Mouse (Mus musculus): Measurements from ENCODE around the gene Mast4. TPM values are rescaled to one million over a fixed set of nuclear protein-coding genes. Genes with fewer than 3 reads are reported as not detected.

Gene Mast4
- polyA plus RNA-seq, 1 experiment from 2014 or later: 41.8 TPM

DNA sequence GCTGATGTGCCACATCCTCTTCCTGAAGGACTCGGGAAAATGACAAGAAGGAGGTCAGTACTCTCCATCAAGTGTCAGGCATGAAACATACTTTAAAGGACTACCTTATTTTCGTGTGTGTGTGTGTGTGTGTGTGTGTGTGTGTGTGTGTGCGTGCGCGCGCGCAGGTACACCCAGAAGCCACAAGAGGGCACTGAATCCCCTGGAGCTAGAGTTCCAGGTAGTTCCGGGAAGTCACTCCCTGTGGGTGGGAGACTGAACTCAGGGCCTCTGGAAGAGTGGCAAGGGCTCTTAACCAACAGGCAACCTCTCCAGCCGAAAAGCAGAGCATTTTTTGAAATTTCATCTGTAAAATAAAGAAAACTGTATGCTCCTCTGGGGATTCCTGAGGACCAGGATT is 152.5 kb downstream of the Mast4 start:
- no peaks in the 10 kb centered on the region for H3K27me3 ChIP-seq (ENCODE audit: control insufficient read depth, insufficient read depth, low read length)
- no peaks in the 10 kb centered on the region for H3K36me3 ChIP-seq (ENCODE audit: control insufficient read depth, insufficient read depth, low read length)
- H3K4me2 ChIP-seq (ENCODE audit: low read length): no peak overlapping the region
- H3K27ac ChIP-seq (replicated peaks; ENCODE audit: low read depth, low read length): no peak overlapping the region
- no peaks in the 10 kb centered on the region for H3K4me1 ChIP-seq (ENCODE audit: control insufficient read depth, insufficient read depth, low read length)
- ATAC-seq (ENCODE audit: low FRiP score, low TSS enrichment) (no peak), DNase-seq (no peak)
- no peak overlapping the region for H3K9ac ChIP-seq (replicated peaks; ENCODE audit: low read length)
- H3K9me3 ChIP-seq (ENCODE audit: control insufficient read depth, low read length): no peaks in the 10 kb centered on the region
- WGBS: 96% methylated on average over 9 of the region's 9 CpGs
- no peak overlapping the region for H3K4me3 ChIP-seq (replicated peaks; ENCODE audit: low read depth, low read length)

- Histone ChIP-seq H3K27me3 (ENCODE audit: control insufficient read depth, insufficient read depth, low read length) (no peaks in the 10 kb centered on the region), H3K9ac (replicated peaks; ENCODE audit: low read length) (no peak overlapping the region), H3K4me2 (ENCODE audit: low read length) (no peak overlapping the region), H3K9me3 (ENCODE audit: control insufficient read depth, low read length) (no peaks in the 10 kb centered on the region), H3K4me1 (ENCODE audit: control insufficient read depth, insufficient read depth, low read length) (peaks cover 8% of the 10 kb centered on the region; the same call in 1 of the 2 replicates), H3K4me3 (replicated peaks; ENCODE audit: low read depth, low read length) (no peak overlapping the region), H3K36me3 (ENCODE audit: control insufficient read depth, insufficient read depth, low read length) (no peaks in the 10 kb centered on the region), H3K27ac (replicated peaks; ENCODE audit: low read depth, low read length) (no peak overlapping the region)
- WGBS: 44% methylated on average over 7 of the region's 7 CpGs
- ATAC-seq (ENCODE audit: low FRiP score, low TSS enrichment) (no peak), DNase-seq (no peak)
These were observed 157.4 kb downstream of the Mast4 start for GRCm38 (mm10) chr13:103176871-103177270.

DNA sequence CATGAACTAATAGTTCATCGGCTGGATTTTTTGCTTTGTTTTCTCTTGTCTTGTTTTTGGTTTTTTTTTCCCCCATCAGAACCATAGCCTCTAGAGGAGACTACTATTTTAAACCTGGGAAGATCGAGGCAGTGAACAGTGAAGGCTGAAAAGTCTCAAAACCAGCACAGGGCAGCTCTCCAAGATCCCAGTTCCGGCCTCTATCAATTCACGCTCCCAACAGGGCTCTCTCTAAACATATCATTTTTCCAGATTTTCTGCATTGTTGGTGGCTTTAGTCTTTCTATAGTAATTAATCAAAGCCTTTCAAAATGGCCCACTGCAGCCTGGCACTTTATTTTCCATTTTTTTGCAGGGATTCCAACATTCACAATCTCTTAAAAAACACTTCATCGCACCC is 159.9 kb downstream of the Mast4 start:
- ATAC-seq (ENCODE audit: low FRiP score, low TSS enrichment): no peak
- H3K27ac ChIP-seq (replicated peaks; ENCODE audit: low read depth, low read length): no peak overlapping the region
- no peak overlapping the region for H3K9ac ChIP-seq (replicated peaks; ENCODE audit: low read length)
- WGBS: 82% methylated on average over 5 of the region's 5 CpGs
- no peaks in the 10 kb centered on the region for H3K27me3 ChIP-seq (ENCODE audit: control insufficient read depth, insufficient read depth, low read length)
- no peaks in the 10 kb centered on the region for H3K36me3 ChIP-seq (ENCODE audit: control insufficient read depth, insufficient read depth, low read length)
- no peak overlapping the region for H3K4me2 ChIP-seq (ENCODE audit: low read length)
- H3K9me3 ChIP-seq (ENCODE audit: control insufficient read depth, low read length): no peaks in the 10 kb centered on the region
- no peak overlapping the region for H3K4me3 ChIP-seq (replicated peaks; ENCODE audit: low read depth, low read length)
- no peak for DNase-seq
- peaks cover 8% of the 10 kb centered on the region; the same call in 1 of the 2 replicates for H3K4me1 ChIP-seq (ENCODE audit: control insufficient read depth, insufficient read depth, low read length)

DNA sequence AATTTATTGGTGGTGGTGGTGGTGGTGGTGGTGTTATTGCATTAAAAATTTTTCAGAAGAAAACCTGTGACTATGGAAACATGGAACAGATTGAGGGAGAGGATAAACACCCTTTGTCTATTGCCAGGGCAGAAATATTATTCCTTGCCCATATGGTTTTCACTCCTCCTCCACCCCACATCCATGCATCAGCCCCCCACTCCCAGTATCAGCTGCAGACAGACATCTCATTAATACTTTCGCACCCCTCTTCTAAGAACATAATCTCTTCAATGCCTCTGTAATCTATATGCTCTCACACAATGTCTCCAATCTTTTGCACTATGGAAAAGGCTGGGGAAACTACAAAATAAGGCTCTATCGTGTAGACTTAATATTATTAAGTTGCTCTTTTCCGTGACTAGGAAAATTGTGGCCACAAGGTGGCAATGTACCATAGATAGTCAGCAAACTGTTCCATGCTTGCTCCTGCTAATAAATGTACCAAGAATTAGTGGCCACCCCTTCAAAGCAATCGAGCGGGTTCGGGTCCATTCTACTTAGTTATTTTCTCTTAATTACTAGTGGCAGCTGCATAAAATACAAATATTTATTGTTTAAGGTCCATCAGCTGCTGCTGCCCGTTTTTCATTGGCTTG is 160.6 kb downstream of the Mast4 start:
- Histone ChIP-seq H3K9ac (replicated peaks; ENCODE audit: low read length) (no peak overlapping the region), H3K4me2 (ENCODE audit: low read length) (no peak overlapping the region), H3K27me3 (ENCODE audit: control insufficient read depth, insufficient read depth, low read length) (no peaks in the 10 kb centered on the region), H3K27ac (replicated peaks; ENCODE audit: low read depth, low read length) (no peak overlapping the region), H3K4me1 (ENCODE audit: control insufficient read depth, insufficient read depth, low read length) (peaks cover 8% of the 10 kb centered on the region; the same call in 1 of the 2 replicates), H3K4me3 (replicated peaks; ENCODE audit: low read depth, low read length) (no peak overlapping the region), H3K9me3 (ENCODE audit: control insufficient read depth, low read length) (no peaks in the 10 kb centered on the region), H3K36me3 (ENCODE audit: control insufficient read depth, insufficient read depth, low read length) (no peaks in the 10 kb centered on the region)
- WGBS: 25% methylated on average over 7 of the region's 7 CpGs
- peak; percentile 43; the same call in 1 of the 2 replicates for ATAC-seq (ENCODE audit: low FRiP score, low TSS enrichment)
- DNase-seq: peak; percentile 94

GRCm38 (mm10) chr13:103151944-103152343 is 182.4 kb downstream of the Mast4 start:
- no peaks in the 10 kb centered on the region for H3K4me1 ChIP-seq (ENCODE audit: control insufficient read depth, insufficient read depth, low read length)
- ATAC-seq (ENCODE audit: low FRiP score, low TSS enrichment) (no peak), DNase-seq (no peak)
- H3K27me3 ChIP-seq (ENCODE audit: control insufficient read depth, insufficient read depth, low read length): no peaks in the 10 kb centered on the region
- H3K9me3 ChIP-seq (ENCODE audit: control insufficient read depth, low read length): no peaks in the 10 kb centered on the region
- 73% methylated on average over 8 of the region's 8 CpGs for WGBS
- H3K9ac ChIP-seq (replicated peaks; ENCODE audit: low read length): no peak overlapping the region
- no peak overlapping the region for H3K4me3 ChIP-seq (replicated peaks; ENCODE audit: low read depth, low read length)
- no peaks in the 10 kb centered on the region for H3K36me3 ChIP-seq (ENCODE audit: control insufficient read depth, insufficient read depth, low read length)
- no peak overlapping the region for H3K27ac ChIP-seq (replicated peaks; ENCODE audit: low read depth, low read length)
- H3K4me2 ChIP-seq (ENCODE audit: low read length): no peak overlapping the region

GRCm38 (mm10) chr13:103151171-103151570 is 183.1 kb downstream of the Mast4 start:
- Histone ChIP-seq H3K4me1 (ENCODE audit: control insufficient read depth, insufficient read depth, low read length) (no peaks in the 10 kb centered on the region), H3K9ac (replicated peaks; ENCODE audit: low read length) (no peak overlapping the region), H3K4me2 (ENCODE audit: low read length) (no peak overlapping the region), H3K9me3 (ENCODE audit: control insufficient read depth, low read length) (no peaks in the 10 kb centered on the region), H3K4me3 (replicated peaks; ENCODE audit: low read depth, low read length) (no peak overlapping the region), H3K27me3 (ENCODE audit: control insufficient read depth, insufficient read depth, low read length) (no peaks in the 10 kb centered on the region), H3K27ac (replicated peaks; ENCODE audit: low read depth, low read length) (no peak overlapping the region), H3K36me3 (ENCODE audit: control insufficient read depth, insufficient read depth, low read length) (no peaks in the 10 kb centered on the region)
- ATAC-seq (ENCODE audit: low FRiP score, low TSS enrichment) (no peak), DNase-seq (no peak)
- WGBS: 30% methylated on average over 11 of the region's 11 CpGs

DNA sequence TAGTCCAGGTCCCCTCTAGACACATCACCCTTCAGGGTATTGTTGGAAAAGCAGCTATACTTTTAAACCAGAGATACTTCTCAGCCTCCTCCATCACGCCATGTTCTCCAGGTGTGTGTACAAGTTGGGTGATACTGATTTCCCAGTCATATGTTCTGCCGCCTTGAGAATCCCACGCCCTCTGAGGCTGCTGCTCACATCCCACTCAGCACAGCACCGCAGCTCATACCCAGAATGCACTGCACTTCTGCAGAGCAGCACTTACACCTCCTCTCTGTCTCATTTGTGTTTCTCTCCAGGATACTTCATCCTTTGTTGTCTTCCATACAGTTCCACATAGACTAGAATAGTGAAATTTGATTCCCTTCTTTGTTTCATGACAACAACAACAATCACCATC is 183.6 kb downstream of the Mast4 start:
- no peak overlapping the region for H3K4me2 ChIP-seq (ENCODE audit: low read length)
- no peaks in the 10 kb centered on the region for H3K36me3 ChIP-seq (ENCODE audit: control insufficient read depth, insufficient read depth, low read length)
- 77% methylated on average over 4 of the region's 4 CpGs for WGBS
- H3K27ac ChIP-seq (replicated peaks; ENCODE audit: low read depth, low read length): no peak overlapping the region
- no peak overlapping the region for H3K9ac ChIP-seq (replicated peaks; ENCODE audit: low read length)
- no peaks in the 10 kb centered on the region for H3K27me3 ChIP-seq (ENCODE audit: control insufficient read depth, insufficient read depth, low read length)
- DNase-seq: no peak
- H3K9me3 ChIP-seq (ENCODE audit: control insufficient read depth, low read length): no peaks in the 10 kb centered on the region
- H3K4me1 ChIP-seq (ENCODE audit: control insufficient read depth, insufficient read depth, low read length): no peaks in the 10 kb centered on the region
- H3K4me3 ChIP-seq (replicated peaks; ENCODE audit: low read depth, low read length): no peak overlapping the region
- no peak for ATAC-seq (ENCODE audit: low FRiP score, low TSS enrichment)

DNA sequence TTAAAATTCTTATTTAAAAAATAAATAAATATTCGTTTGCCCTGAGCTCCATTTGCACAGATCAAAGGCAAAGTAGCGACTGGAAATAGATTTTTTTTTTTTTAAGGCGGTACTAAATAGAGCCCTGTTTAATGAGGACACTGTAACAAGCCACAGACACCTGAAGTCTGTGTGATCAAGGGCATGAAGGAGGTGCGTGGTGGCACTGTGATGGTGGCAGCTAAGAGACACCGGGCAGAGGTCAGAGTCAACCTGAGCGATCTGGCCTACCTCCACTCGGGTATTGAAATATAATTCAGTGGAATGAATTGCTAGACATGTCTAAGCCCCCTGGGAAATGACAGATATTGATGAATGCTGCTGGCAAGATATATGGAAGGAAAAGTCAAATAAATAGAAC is 184.9 kb downstream of the Mast4 start:
- Histone ChIP-seq H3K9ac (replicated peaks; ENCODE audit: low read length) (no peak overlapping the region), H3K4me2 (ENCODE audit: low read length) (no peak overlapping the region), H3K27me3 (ENCODE audit: control insufficient read depth, insufficient read depth, low read length) (no peaks in the 10 kb centered on the region), H3K36me3 (ENCODE audit: control insufficient read depth, insufficient read depth, low read length) (no peaks in the 10 kb centered on the region), H3K4me3 (replicated peaks; ENCODE audit: low read depth, low read length) (no peak overlapping the region), H3K4me1 (ENCODE audit: control insufficient read depth, insufficient read depth, low read length) (no peaks in the 10 kb centered on the region), H3K27ac (replicated peaks; ENCODE audit: low read depth, low read length) (no peak overlapping the region), H3K9me3 (ENCODE audit: control insufficient read depth, low read length) (no peaks in the 10 kb centered on the region)
- 76% methylated on average over 7 of the region's 7 CpGs for WGBS
- no peak for DNase-seq
- no peak for ATAC-seq (ENCODE audit: low FRiP score, low TSS enrichment)

- Histone ChIP-seq H3K9ac (replicated peaks; ENCODE audit: low read length) (no peak overlapping the region), H3K4me1 (ENCODE audit: control insufficient read depth, insufficient read depth, low read length) (no peaks in the 10 kb centered on the region), H3K36me3 (ENCODE audit: control insufficient read depth, insufficient read depth, low read length) (no peaks in the 10 kb centered on the region), H3K4me3 (replicated peaks; ENCODE audit: low read depth, low read length) (no peak overlapping the region), H3K27ac (replicated peaks; ENCODE audit: low read depth, low read length) (no peak overlapping the region), H3K9me3 (ENCODE audit: control insufficient read depth, low read length) (no peaks in the 10 kb centered on the region), H3K4me2 (ENCODE audit: low read length) (no peak overlapping the region), H3K27me3 (ENCODE audit: control insufficient read depth, insufficient read depth, low read length) (no peaks in the 10 kb centered on the region)
- 65% methylated on average over 5 of the region's 5 CpGs for WGBS
- DNase-seq (no peak), ATAC-seq (ENCODE audit: low FRiP score, low TSS enrichment) (no peak)
These were observed 190.0 kb downstream of the Mast4 start for GRCm38 (mm10) chr13:103144343-103144742.

Measured in midbrain, embryonic 14.5 days (tissue).